Mouse (Mus musculus) thymus, adult 2 months (tissue): ENCODE measurements around the gene Parvb.

Experiments
- CTCF ChIP-seq: fragments of 200-500 bp; IDR thresholded peaks from 2 replicates; pipeline ENCODE4 v1.5.1; 2012; ENCODE audit warnings: mild to moderate bottlenecking, control low read depth, low read length, moderate library complexity, borderline replicate concordance; ENCODE audit not compliant: control insufficient read depth, poor library complexity, insufficient read depth; ENCODE audit errors: extremely low read depth
- POLR2A ChIP-seq: fragments of 200-500 bp; IDR thresholded peaks from 2 replicates; pipeline ENCODE4 v1.6.1; 2012; ENCODE audit warnings: mild to moderate bottlenecking, low read length, control low read depth, moderate library complexity; ENCODE audit not compliant: control insufficient read depth, poor library complexity, insufficient read depth; ENCODE audit errors: extremely low read depth

- TF ChIP-seq CTCF: no peak
- no peak for TF ChIP-seq POLR2A
Measured at GRCm38 (mm10) chr15:84216461-84217084, 15.3 kb upstream of the Parvb start.
